Mouse (Mus musculus): ENCODE measurements around the gene Catsper1. TPM values are rescaled to one million over a fixed set of nuclear protein-coding genes. Genes with fewer than 3 reads are reported as not detected.
"Not testable (repeated sequence)": the region's sequence is repeated elsewhere in the genome, so short reads cannot be mapped to it uniquely, and the experiment has no call there.

The Catsper1 gene
- total RNA-seq, 2 experiments from 2014 or later, result not detected

- not testable (repeated sequence) for DNase-seq (ENCODE audit: low spot score in 2 of 2)
Measured at GRCm38 (mm10) chr19:5349502-5349873, 13.9 kb downstream of the Catsper1 start, which contains the start of gene Cst6. Cst6 (minus strand) TSS chr19:5349574.

GRCm38 (mm10) chr19:5353609-5354008 is 18.1 kb downstream of the Catsper1 start:
- no peak for DNase-seq (ENCODE audit: low spot score in 2 of 2)

GRCm38 (mm10) chr19:5356080-5356479 is 20.5 kb downstream of the Catsper1 start:
- DNase-seq (ENCODE audit: low spot score in 2 of 2), result no peak

- no peak for DNase-seq (ENCODE audit: low spot score in 2 of 2)
Measured at GRCm38 (mm10) chr19:5362186-5362585, 26.6 kb downstream of the Catsper1 start.

GRCm38 (mm10) chr19:5364124-5364523 is 28.6 kb downstream of the Catsper1 start:
- no peak for DNase-seq (ENCODE audit: low spot score in 2 of 2)

- DNase-seq (ENCODE audit: low spot score in 2 of 2), result no peak
Measured at GRCm38 (mm10) chr19:5365751-5366150, 30.2 kb downstream of the Catsper1 start.

DNA sequence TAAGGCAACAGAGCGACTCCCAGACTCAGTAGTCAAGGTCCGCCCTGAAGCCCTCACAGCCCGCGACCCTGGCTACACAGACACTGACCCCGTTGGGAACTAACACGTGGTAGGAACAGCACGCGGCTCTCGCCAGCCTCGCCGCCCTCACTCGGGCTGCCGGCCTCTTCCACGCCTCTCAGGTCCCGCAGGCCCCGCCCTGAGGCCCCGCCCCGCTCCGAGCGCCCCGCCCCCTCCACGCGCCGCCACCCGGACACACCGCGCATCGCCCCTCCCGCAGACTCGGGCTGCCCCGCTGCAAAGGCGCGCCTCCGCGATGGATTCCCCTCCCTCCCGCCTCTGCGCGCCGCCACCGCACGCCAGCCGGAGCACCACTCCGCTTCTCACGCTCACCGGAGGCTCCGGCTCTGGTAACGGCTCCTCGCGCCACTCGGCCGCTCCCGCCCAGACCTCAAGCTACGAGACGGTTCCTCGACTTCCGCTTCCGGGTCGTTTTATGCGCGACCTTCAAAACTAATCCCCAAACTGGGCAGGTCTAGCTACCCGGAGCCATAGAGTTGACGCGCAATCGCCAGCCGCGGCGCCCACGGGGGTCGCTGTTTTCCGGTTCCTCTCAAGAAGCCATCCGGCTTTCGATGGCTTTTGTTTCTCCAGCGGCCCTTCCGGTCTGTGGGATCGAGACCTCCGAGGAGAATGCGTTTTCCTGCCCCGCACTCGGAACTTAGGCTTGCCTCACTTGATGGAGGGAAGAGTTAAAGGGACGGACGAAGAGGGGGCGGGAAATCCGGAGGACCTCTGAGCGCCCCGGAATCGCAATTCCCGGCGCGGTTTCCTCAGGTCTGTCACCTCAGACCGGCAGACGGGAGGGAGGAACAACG is 30.9 kb downstream of the Catsper1 start, which contains the start of gene Eif1ad:
TSS of gene Eif1ad (plus strand) at position 567 of the 878 bp plus-strand sequence.
- peak; percentile 81 to 97 for DNase-seq (ENCODE audit: low spot score in 2 of 2)

DNA sequence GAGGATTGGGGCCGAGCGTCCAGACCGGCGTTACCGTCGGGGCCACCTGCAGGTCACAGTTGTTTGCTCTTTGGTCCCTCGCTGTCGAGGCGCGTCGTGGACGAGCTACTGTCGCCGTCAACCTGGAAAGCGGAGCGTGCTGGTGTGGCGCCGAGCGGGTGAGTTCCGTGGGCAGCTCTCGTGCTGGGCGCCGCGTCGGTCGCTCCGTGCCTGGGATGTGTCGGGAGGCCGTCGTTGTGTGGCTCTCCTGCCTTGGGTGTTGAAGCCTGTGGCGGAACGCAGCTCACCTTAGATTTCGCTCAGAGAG is 31.5 kb downstream of the Catsper1 start, which contains the start of gene Banf1:
TSS of gene Banf1 (minus strand) at position 116 of the 307 bp plus-strand sequence.
- DNase-seq (ENCODE audit: low spot score in 2 of 2), result no peak

DNA sequence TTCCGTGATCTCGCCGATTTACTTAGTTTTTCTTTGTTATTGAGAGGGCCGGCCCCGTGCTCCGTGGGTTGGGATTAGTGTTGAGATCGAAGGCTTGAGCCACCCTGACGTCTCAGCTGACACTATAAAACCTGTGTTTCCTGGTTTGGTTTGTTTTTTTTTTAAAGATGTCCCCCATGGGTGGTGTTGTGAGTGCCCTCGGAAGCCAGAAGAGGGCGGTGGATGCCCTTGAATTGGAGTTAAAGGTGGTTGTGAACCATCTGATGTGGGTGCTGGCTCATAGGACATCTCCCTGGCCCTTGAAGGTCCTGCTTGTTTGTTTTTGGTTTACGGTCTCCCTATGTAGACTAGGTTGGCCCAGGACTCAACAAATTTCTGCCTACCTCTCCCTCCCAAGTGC is 31.9 kb downstream of the Catsper1 start:
- DNase-seq (ENCODE audit: low spot score in 2 of 2), result no peak

- no peak for DNase-seq (ENCODE audit: low spot score in 2 of 2)
Measured at GRCm38 (mm10) chr19:5370932-5371331, 35.4 kb downstream of the Catsper1 start.

DNA sequence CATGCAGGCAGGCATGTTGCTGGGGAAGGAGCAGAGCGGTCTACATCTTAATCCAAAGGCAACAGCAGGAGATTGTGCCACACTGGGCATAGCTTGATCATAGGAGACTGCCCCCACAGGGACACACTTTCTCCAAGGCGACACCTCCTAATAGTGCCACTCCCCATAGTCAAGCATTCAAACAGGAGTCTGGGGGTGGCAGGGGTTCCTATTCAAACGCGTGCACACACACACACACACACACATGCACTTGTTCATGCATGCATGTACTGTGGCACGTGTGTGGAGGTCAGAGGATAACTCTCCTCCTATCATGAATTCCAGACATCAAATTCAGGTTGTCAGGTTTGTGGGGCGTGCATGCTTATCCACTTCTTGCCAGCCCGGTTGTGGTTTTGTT is 37.2 kb downstream of the Catsper1 start:
- no peak for DNase-seq (ENCODE audit: low spot score in 2 of 2)

DNA sequence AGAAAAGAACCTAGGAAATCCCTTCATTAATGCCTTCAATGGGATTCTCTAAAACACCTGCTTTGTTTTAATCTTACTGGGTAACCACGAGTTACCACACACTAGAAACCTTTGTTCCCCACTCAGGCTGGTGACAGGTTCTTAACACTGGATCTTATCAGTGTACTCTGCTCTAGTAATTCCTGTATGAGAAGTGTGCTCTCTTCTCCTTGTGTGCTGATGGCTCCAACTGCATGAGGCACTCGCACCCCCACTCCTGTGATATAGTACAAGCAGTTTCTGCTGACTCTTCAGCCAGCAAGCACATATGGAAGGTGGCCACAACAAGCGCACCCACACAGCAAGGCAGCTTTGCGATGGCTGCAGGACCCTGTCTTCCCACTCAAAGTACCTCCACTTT is 38.6 kb downstream of the Catsper1 start:
- no peak for DNase-seq (ENCODE audit: low spot score in 2 of 2)

DNA sequence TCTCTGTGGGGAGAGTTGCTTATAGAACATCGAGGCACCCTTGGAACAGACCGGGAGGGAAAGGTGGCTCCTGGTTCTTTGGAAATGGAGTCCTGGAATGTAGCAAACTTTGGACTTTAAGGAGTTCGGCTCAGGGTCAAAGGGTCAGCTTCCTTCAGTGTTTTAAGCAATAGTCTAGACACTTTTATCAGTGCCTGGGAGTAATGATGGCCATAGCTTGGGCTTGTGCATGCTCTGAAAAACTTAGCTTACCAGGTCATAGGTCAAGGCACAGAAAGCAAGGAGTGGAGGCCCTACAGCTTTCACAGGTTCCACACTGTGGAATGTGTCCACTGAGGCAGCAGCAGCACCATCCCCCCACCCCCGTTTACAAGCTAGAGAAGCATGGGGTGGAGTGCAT is 39.2 kb downstream of the Catsper1 start:
- no peak for DNase-seq (ENCODE audit: low spot score in 2 of 2)

- DNase-seq (ENCODE audit: low spot score in 2 of 2), result no peak
Measured at GRCm38 (mm10) chr19:5377446-5377845, 41.9 kb downstream of the Catsper1 start.

DNA sequence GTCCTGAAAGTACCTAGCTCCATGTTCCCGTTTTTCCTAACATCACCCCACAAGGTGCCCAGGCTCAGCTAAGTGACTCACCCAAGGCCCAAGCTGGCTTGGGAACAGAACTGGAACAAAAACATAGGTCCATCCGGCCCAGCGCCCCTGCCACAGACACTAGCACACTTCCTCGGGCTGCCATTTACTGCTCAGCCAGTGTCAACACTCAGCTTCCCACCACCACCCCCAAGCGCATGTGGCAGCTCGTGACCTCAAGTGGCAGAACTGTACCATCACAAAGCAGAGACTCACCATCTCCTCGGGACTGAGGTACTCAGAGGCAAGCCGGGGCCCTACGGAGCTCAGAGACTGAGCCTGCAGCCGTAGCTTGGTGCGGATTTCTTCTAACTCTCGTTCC is 47.8 kb downstream of the Catsper1 start:
- no peak for DNase-seq (ENCODE audit: low spot score in 2 of 2)

DNA sequence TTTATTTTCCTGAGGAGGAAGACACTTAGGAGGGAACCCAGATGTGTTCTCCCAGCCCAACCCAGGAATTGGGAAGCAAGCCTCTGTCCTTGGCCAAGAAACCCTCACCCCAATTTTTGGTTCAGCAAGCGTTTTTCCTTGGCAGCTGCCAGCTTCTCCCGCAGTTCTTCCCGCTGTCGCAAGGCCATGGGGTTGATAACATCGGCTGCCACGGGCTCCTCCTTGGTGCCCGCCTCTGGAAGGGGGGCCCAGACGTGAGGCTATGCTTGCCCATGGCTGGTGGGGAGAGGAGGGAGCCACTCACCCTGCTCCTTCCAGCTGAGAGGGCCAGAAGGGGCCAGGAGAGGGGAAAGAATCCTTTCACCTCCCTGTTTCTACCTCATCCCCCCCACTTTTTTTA is 49.2 kb downstream of the Catsper1 start:
- no peak for DNase-seq (ENCODE audit: low spot score in 2 of 2)

GRCm38 (mm10) chr19:5388011-5388441 is 52.5 kb downstream of the Catsper1 start:
- peak in 1 of 2 experiments; percentile 55 for DNase-seq (ENCODE audit: low spot score in 2 of 2)

DNA sequence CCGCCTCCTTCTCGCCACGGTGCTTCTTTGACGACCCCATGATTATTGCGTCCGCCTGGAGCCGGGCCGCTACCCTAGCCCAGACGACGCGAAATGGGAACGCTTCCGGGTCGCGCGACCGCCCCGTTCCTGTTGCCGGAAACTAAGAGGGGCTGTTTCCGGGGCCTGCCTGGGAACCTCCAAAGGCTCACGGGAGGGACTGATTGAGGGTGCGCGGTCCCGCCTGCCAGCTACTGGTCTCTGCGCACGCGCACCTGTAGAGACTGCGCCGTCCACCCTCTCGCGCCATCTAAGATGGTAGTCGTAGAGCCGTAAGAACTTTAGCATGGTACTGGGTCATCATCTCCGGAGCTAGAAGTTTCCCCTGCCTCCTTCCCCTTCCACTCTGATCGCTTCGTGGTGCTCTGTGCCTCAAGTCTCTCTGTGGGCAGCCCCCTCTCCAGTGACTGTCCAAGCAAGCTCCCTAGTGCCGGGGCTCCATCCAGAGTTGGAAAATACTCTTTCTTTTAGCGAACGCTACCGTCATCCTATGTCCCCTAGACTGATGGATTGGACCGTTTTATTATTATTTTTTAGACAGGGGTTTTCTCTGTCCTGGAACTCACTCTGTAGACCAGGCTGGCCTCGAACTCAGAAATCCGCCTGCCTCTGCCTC is 53.2 kb downstream of the Catsper1 start, which contains the start of gene Sart1:
TSS of gene Sart1 (minus strand) at position 116 of the 655 bp plus-strand sequence.
- peak; percentile 92 to 95 for DNase-seq (ENCODE audit: low spot score in 2 of 2)

GRCm38 (mm10) chr19:5389647-5390046 is 54.1 kb downstream of the Catsper1 start:
- DNase-seq (ENCODE audit: low spot score in 2 of 2), result peak in 1 of 2 experiments; percentile 33

DNA sequence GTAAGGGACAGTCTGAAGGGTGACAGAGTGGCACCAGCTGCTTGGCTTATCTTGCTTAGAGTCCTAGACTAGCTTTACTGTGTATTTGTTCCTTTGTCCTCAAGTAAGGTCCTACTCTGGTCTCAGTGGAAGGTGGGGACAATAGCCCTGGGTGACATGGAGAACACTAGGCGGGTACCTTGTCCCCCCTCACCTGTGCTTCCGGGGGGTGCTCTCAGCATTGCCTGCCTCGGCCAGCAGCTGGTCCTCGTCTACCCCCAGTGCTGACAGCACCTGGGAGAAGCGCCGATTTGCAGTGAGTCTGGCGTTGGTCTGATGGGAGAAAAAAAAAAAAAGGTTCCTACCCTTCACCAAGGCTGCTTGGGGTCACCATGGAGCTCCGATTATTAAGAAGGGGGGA is 54.9 kb downstream of the Catsper1 start:
- no peak for DNase-seq (ENCODE audit: low spot score in 2 of 2)

- DNase-seq (ENCODE audit: low spot score in 2 of 2), result peak in 1 of 2 experiments; percentile 36
Measured at GRCm38 (mm10) chr19:5392892-5393291, 57.4 kb downstream of the Catsper1 start.
